Mouse (Mus musculus) lung, adult 2 months (tissue): ENCODE measurements at regions not wholly inside any gene's neighbourhood (a gene's known extent, or its start where the extent isn't known, plus 50 kb on each side); places are given as distances from the start of the nearest gene placed in this dataset.

Experiments used
- CTCF ChIP-seq: fragments of 200-500 bp; IDR thresholded peaks from 2 replicates; pipeline ENCODE4 v1.5.1; 2011; ENCODE audit warnings: mild to moderate bottlenecking, low read length, control low read depth; ENCODE audit not compliant: insufficient read depth
- POLR2A ChIP-seq: fragments of 200-500 bp; IDR thresholded peaks from 2 replicates; pipeline ENCODE4 v1.6.1; 2011; ENCODE audit warnings: low read depth, mild to moderate bottlenecking, control low read depth, low read length, borderline replicate concordance; ENCODE audit errors: extremely low read depth

DNA sequence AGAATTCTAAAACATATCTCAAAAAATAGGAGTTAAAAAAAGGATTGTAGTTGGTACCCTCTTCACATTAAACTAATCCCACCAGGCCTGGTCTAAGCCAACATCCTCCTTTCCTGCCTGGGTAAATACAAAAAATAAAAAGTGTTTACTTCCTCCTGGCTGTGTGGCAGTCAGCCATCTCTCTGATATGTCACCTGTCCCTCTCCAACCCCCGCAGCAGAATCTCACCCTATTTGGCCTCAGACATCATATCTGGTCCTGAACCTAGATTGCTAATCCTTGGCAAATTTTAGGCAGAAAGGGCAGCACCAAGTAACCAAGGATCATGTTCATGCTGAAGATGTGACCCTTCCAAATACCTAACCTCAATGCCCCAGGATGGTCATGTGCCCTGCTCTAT is 59.2 kb upstream of the Cadm1 start:
- no peak for TF ChIP-seq POLR2A
- TF ChIP-seq CTCF, result no peak
